Mouse (Mus musculus): ENCODE measurements around the gene Gm20388. TPM values are rescaled to one million over a fixed set of nuclear protein-coding genes. Genes with fewer than 3 reads are reported as not detected.
"Not testable (repeated sequence)": the region's sequence is repeated elsewhere in the genome, so short reads cannot be mapped to it uniquely, and the experiment has no call there.

Gene Gm20388
- polyA plus RNA-seq, 1 experiment from 2014 or later = not detected

DNA sequence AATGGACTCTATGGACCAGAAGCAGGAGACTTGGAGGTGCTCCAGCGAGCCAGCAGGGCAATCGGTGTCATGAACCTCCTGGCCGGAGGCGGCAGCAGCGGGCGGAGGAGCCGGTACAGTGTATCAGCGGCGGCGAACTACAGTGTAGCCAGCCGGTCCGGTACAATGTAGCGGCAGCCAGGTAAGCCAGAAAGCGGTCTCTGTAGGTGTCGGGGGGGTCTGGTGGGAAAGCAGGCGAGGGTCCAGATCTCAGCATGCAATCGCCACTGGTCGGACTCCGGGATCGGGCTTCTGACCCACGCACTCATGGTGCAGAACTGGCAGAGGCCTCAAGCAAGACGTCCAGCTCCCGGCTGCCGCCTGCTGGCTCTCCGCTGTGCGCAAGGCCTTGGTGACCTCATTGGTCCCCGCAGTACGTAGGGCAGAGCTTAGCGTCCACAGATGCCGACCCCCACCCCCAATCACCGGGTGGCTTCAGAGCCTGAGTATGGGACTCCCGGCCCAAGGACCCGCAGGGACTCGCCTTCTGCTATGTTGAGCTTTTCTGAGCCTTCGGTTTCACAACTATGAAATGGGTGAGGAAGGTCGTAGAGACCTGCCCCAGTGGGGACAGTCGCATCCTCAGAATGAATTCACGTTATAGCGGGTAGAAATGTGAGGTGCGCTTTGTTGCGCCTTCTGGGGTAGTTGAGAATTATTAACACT, 3532.4 kb downstream of the Gm20388 start:
- Histone ChIP-seq H3K27ac (ENCODE audit: low read depth, low read length) (0 out of 2 replicates have a peak overlapping the region, but pooled peaks have one; percentile 45), H3K4me1 (ENCODE audit: control insufficient read depth, insufficient read depth, low read length) (peaks cover 3% of the 10 kb centered on the region; the same call in 1 of the 2 replicates), H3K27me3 (ENCODE audit: control insufficient read depth, insufficient read depth, low read length) (no peaks in the 10 kb centered on the region), H3K9me3 (ENCODE audit: control insufficient read depth, low read length) (no peaks in the 10 kb centered on the region), H3K9ac (ENCODE audit: low read length) (peak overlapping the region; percentile 85), H3K4me3 (ENCODE audit: low read depth, low read length) (peak overlapping the region; percentile 62), H3K36me3 (ENCODE audit: control insufficient read depth, insufficient read depth, low read length) (no peaks in the 10 kb centered on the region), H3K4me2 (peak overlapping the region; percentile 59)
- WGBS = 2% methylated on average over 41 of the region's 41 CpGs
- DNase-seq (ENCODE audit: low spot score, missing footprints) (peak; percentile 100), ATAC-seq (ENCODE audit: low FRiP score) (peak; percentile 96)

DNA sequence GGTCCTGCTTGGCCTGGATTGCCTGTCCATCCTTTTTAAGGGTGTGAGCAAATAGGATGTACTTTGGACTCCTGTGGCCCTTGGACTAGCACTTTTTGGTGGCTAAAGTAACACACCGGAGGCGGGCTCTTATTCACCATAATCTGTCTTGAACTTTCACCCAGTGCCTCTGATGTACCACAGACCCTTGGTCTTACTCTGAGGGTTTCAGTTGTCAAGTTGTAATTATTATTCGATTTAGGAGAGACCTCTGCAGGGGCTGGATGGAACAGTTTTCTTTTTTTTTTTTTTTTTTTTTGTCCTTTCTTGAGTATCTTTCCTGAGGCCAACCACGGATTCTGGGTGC, 3532.9 kb downstream of the Gm20388 start:
- peak overlapping the region; percentile 62 for H3K4me3 ChIP-seq (ENCODE audit: low read depth, low read length)
- no peaks in the 10 kb centered on the region for H3K27me3 ChIP-seq (ENCODE audit: control insufficient read depth, insufficient read depth, low read length)
- DNase-seq (ENCODE audit: low spot score, missing footprints) = no peak
- ATAC-seq (ENCODE audit: low FRiP score) = no peak
- H3K4me2 ChIP-seq = peak overlapping the region; percentile 59
- WGBS = 31% methylated on average over 4 of the region's 4 CpGs
- H3K27ac ChIP-seq (ENCODE audit: low read depth, low read length) = no peak overlapping the region
- H3K4me1 ChIP-seq (ENCODE audit: control insufficient read depth, insufficient read depth, low read length) = peaks cover 3% of the 10 kb centered on the region; the same call in 1 of the 2 replicates
- no peaks in the 10 kb centered on the region for H3K9me3 ChIP-seq (ENCODE audit: control insufficient read depth, low read length)
- no peaks in the 10 kb centered on the region for H3K36me3 ChIP-seq (ENCODE audit: control insufficient read depth, insufficient read depth, low read length)
- peak overlapping the region; percentile 85 for H3K9ac ChIP-seq (ENCODE audit: low read length)

DNA sequence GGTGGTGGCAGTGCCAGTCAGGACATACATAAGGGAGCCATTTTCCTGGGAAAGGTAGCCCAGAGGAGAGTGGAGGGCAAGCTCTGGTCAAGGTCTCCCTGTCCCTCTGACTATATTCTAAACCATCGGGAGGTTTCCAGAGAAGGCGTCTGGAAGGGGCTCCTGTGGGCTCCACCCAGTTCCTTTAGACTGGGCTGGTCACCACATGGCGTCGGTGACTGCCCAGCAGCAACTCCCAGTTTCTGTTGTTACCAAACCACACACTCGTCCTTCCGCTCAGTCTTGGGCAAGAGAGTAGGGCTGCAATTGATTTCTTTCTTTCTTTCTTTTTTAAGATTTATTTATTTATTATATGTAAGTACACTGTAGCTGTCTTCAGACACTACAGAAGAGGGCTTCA, 3533.5 kb downstream of the Gm20388 start:
- Histone ChIP-seq H3K4me2 (no peak overlapping the region), H3K9ac (ENCODE audit: low read length) (no peak overlapping the region), H3K27ac (ENCODE audit: low read depth, low read length) (no peak overlapping the region), H3K4me3 (ENCODE audit: low read depth, low read length) (no peak overlapping the region; the same call in 1 of the 2 replicates), H3K36me3 (ENCODE audit: control insufficient read depth, insufficient read depth, low read length) (no peaks in the 10 kb centered on the region), H3K4me1 (ENCODE audit: control insufficient read depth, insufficient read depth, low read length) (peaks cover 3% of the 10 kb centered on the region; the same call in 1 of the 2 replicates), H3K27me3 (ENCODE audit: control insufficient read depth, insufficient read depth, low read length) (no peaks in the 10 kb centered on the region), H3K9me3 (ENCODE audit: control insufficient read depth, low read length) (no peaks in the 10 kb centered on the region)
- no peak for DNase-seq (ENCODE audit: low spot score, missing footprints)
- no peak for ATAC-seq (ENCODE audit: low FRiP score)
- 92% methylated on average over 6 of the region's 6 CpGs for WGBS

DNA sequence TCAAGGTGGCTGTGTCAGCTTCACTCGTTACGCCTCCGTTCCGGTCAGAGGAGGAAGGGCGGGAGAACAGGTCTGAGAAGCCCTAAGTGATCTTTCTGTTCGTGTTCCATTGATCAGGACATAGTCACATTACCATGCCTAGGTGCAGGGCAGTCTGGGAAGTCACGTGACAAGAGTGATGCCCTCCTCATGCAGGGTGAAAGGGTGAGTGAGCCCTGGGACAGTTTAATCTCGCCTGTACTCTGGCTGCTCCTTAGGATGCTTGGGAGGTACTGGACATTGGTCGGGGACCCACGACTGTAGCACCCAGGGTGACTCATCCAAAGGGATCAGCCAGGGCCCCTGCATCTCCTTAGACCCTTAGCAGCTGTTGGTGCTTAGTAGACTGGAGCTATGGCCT, 3535.3 kb downstream of the Gm20388 start:
- H3K9ac ChIP-seq (ENCODE audit: low read length) = no peak overlapping the region
- DNase-seq (ENCODE audit: low spot score, missing footprints) (no peak), ATAC-seq (ENCODE audit: low FRiP score) (no peak)
- H3K27ac ChIP-seq (ENCODE audit: low read depth, low read length) = no peak overlapping the region
- no peaks in the 10 kb centered on the region for H3K27me3 ChIP-seq (ENCODE audit: control insufficient read depth, insufficient read depth, low read length)
- H3K4me3 ChIP-seq (ENCODE audit: low read depth, low read length) = no peak overlapping the region
- no peak overlapping the region for H3K4me2 ChIP-seq
- H3K36me3 ChIP-seq (ENCODE audit: control insufficient read depth, insufficient read depth, low read length) = no peaks in the 10 kb centered on the region
- H3K4me1 ChIP-seq (ENCODE audit: control insufficient read depth, insufficient read depth, low read length) = peaks cover 3% of the 10 kb centered on the region; the same call in 1 of the 2 replicates
- H3K9me3 ChIP-seq (ENCODE audit: control insufficient read depth, low read length) = no peaks in the 10 kb centered on the region
- WGBS = 88% methylated on average over 10 of the region's 10 CpGs

DNA sequence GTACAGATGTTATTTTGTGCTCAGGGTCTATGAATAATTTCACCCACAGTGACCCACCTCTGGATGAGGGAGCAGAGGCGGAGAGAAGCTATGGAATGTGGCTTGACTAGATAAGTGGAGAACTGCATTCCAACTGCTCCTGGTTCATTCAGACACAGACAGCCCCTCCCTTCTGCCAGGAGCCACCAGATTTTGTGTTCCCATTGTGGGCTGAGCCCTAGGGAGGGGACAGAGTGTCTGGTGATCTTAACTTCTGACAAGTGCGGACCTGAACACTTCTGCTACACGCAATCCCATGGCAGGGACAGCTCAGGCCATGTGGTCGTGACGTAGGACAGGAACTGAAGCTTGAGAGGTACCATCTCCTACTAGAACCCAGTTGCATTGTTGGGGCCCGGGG, 3536.2 kb downstream of the Gm20388 start:
- 92% methylated on average over 6 of the region's 6 CpGs for WGBS
- peaks cover 3% of the 10 kb centered on the region; the same call in 1 of the 2 replicates for H3K4me1 ChIP-seq (ENCODE audit: control insufficient read depth, insufficient read depth, low read length)
- H3K4me3 ChIP-seq (ENCODE audit: low read depth, low read length) = no peak overlapping the region
- H3K9me3 ChIP-seq (ENCODE audit: control insufficient read depth, low read length) = no peaks in the 10 kb centered on the region
- ATAC-seq (ENCODE audit: low FRiP score) = no peak
- no peak for DNase-seq (ENCODE audit: low spot score, missing footprints)
- H3K9ac ChIP-seq (ENCODE audit: low read length) = no peak overlapping the region
- H3K4me2 ChIP-seq = no peak overlapping the region
- no peaks in the 10 kb centered on the region for H3K36me3 ChIP-seq (ENCODE audit: control insufficient read depth, insufficient read depth, low read length)
- H3K27me3 ChIP-seq (ENCODE audit: control insufficient read depth, insufficient read depth, low read length) = no peaks in the 10 kb centered on the region
- H3K27ac ChIP-seq (ENCODE audit: low read depth, low read length) = no peak overlapping the region

DNA sequence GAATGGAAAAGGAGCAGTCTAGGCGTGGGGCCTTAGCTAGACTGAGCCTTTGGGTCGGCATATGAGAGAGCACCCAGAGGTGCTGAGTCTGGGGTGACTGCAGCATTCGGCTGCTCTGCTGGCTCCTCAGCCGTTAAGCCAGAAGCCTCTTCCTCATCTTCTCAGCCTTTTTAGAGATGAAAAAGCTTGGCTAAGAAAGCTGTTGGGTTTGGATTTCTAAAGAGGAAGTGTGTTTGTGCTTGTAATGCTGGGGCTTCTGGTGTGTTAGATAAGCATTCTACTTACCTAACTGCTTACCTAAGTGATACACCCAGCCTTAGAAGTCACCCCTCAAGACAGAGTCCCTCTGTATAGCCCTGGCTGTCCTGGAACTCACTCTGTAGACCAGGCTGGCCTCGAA, 3540.1 kb downstream of the Gm20388 start:
- no peaks in the 10 kb centered on the region for H3K27me3 ChIP-seq (ENCODE audit: control insufficient read depth, insufficient read depth, low read length)
- H3K4me2 ChIP-seq = no peak overlapping the region
- 95% methylated on average over 5 of the region's 5 CpGs for WGBS
- no peak overlapping the region for H3K9ac ChIP-seq (ENCODE audit: low read length)
- H3K4me3 ChIP-seq (ENCODE audit: low read depth, low read length) = no peak overlapping the region
- no peaks in the 10 kb centered on the region for H3K4me1 ChIP-seq (ENCODE audit: control insufficient read depth, insufficient read depth, low read length)
- no peak overlapping the region for H3K27ac ChIP-seq (ENCODE audit: low read depth, low read length)
- DNase-seq (ENCODE audit: low spot score, missing footprints) (no peak), ATAC-seq (ENCODE audit: low FRiP score) (no peak)
- peaks cover 10% of the 10 kb centered on the region for H3K36me3 ChIP-seq (ENCODE audit: control insufficient read depth, insufficient read depth, low read length)
- no peaks in the 10 kb centered on the region for H3K9me3 ChIP-seq (ENCODE audit: control insufficient read depth, low read length)

DNA sequence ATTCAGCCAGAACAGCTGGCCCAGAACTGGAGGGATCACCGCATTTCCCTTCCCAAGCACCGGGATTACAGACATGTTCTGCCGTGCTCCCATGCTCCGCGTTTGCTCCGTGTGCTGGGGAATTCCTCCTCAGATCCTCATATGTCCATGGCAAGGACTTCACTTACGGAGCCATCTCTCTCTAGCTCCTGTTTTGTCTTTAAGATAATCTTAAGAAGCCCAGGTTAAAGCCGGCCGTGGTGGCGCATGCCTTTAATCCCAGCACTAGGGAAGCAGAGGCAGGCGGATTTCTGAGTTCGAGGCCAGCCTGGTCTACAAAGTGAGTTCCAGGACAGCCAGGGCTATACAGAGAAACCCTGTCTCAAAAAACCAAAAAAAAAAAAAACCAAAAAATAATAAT, 3541.1 kb downstream of the Gm20388 start:
- H3K36me3 ChIP-seq (ENCODE audit: control insufficient read depth, insufficient read depth, low read length); ATAC-seq (ENCODE audit: low FRiP score); H3K4me3 ChIP-seq (ENCODE audit: low read depth, low read length); H3K27me3 ChIP-seq (ENCODE audit: control insufficient read depth, insufficient read depth, low read length); H3K27ac ChIP-seq (ENCODE audit: low read depth, low read length); H3K4me2 ChIP-seq; H3K9ac ChIP-seq (ENCODE audit: low read length); DNase-seq (ENCODE audit: low spot score, missing footprints); H3K4me1 ChIP-seq (ENCODE audit: control insufficient read depth, insufficient read depth, low read length); H3K9me3 ChIP-seq (ENCODE audit: control insufficient read depth, low read length): not testable (repeated sequence)
- WGBS = 97% methylated on average over 12 of the region's 12 CpGs

DNA sequence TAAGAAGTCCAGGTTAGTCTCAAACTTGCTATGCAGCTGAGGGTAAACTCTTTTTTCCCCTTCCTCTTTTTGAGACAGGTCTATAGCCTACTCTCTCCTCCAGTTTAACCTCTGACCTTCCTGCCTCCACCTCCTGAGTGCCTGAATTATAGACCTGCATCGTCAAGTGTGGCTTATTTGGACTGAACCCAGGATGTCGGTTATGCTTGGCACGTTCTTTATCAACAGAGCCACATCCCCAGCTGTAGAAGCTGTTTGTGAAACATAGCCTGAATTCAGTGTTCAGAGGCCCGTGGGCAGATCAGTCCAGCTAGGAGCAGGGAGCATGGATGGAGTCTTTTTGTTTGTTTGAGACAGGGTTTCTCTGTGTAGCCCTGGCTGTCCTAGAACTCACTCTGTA, 3541.5 kb downstream of the Gm20388 start:
- Histone ChIP-seq H3K36me3 (ENCODE audit: control insufficient read depth, insufficient read depth, low read length) (peaks cover 10% of the 10 kb centered on the region), H3K4me1 (ENCODE audit: control insufficient read depth, insufficient read depth, low read length) (no peaks in the 10 kb centered on the region), H3K27ac (ENCODE audit: low read depth, low read length) (no peak overlapping the region), H3K9me3 (ENCODE audit: control insufficient read depth, low read length) (no peaks in the 10 kb centered on the region), H3K4me3 (ENCODE audit: low read depth, low read length) (no peak overlapping the region), H3K9ac (ENCODE audit: low read length) (no peak overlapping the region), H3K27me3 (ENCODE audit: control insufficient read depth, insufficient read depth, low read length) (no peaks in the 10 kb centered on the region), H3K4me2 (no peak overlapping the region)
- 90% methylated on average over 4 of the region's 4 CpGs for WGBS
- ATAC-seq (ENCODE audit: low FRiP score) (no peak), DNase-seq (ENCODE audit: low spot score, missing footprints) (no peak)

DNA sequence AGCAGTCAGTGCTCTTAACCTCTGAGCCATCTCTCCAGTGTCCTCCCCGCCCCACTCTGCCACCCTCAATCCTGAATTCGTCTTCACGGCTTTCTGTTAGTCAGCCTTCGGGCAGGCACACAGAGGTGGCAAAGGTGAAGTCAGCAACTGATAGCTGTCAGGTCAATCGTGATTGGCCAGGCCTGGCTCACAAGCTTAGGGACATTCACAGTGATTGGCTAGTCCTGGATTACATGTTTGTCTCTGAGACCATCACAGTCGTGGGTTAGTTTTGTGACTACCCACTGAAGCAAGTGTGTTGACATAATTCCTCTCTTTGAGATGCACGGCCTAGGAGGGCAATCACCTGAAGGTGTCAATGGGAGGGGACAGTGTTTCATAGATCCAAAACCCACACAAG, 3542.7 kb downstream of the Gm20388 start:
- Histone ChIP-seq H3K9ac (ENCODE audit: low read length) (no peak overlapping the region), H3K27ac (ENCODE audit: low read depth, low read length) (no peak overlapping the region), H3K4me3 (ENCODE audit: low read depth, low read length) (no peak overlapping the region), H3K27me3 (ENCODE audit: control insufficient read depth, insufficient read depth, low read length) (no peaks in the 10 kb centered on the region), H3K9me3 (ENCODE audit: control insufficient read depth, low read length) (no peaks in the 10 kb centered on the region), H3K36me3 (ENCODE audit: control insufficient read depth, insufficient read depth, low read length) (peaks cover 17% of the 10 kb centered on the region), H3K4me2 (no peak overlapping the region), H3K4me1 (ENCODE audit: control insufficient read depth, insufficient read depth, low read length) (no peaks in the 10 kb centered on the region)
- WGBS = 88% methylated on average over 7 of the region's 7 CpGs
- no peak for DNase-seq (ENCODE audit: low spot score, missing footprints)
- ATAC-seq (ENCODE audit: low FRiP score) = no peak

Measured in midbrain, embryonic 11.5 days (tissue).